Mouse (Mus musculus) adrenal gland, postnatal 25 days (tissue): Measurements from ENCODE around the gene Ifnz. TPM values are rescaled to one million over a fixed set of nuclear protein-coding genes. Genes with fewer than 3 reads are reported as not detected.
A peak's percentile ranks its signal among the peaks of the same experiment; 100 is the strongest.
"Not testable (repeated sequence)": the region's sequence is repeated elsewhere in the genome, so short reads cannot be mapped to it uniquely, and the experiment has no call there.

Experiments
- DNase-seq: peaks from one replicate; pipeline ENCODE4 v3.0.0; 2021; ENCODE audit warnings: mixed read lengths
- long read RNA-seq: library from polyadenylated mRNA; stranded (forward); transcript quantifications from one replicate; pipeline ENCODE4 v2.0.0, GENCODE M21; 2021
- total RNA-seq: library from RNA; stranded (reverse); gene quantifications from 2 replicates; pipeline ENCODE4 v1.2.3, GENCODE M21; 2021

Gene Ifnz
- total RNA-seq, result not detected in 2 replicates
- long read RNA-seq, result 0 reads

- DNase-seq, result not testable (repeated sequence)
These were observed at the start of gene Ifnz for GRCm38 (mm10) chr4:88781831-88782230. Gene Ifnz (plus strand): TSS chr4:88782131.

- DNase-seq, result peak; percentile 75
These were observed 43.5 kb upstream of the Ifnz start for GRCm38 (mm10) chr4:88738480-88738879.

GRCm38 (mm10) chr4:88739036-88739435, 42.9 kb upstream of the Ifnz start:
- no peak for DNase-seq

- no peak for DNase-seq
These were observed 40.5 kb upstream of the Ifnz start for GRCm38 (mm10) chr4:88741426-88741825.

GRCm38 (mm10) chr4:88742771-88743371, 39.1 kb upstream of the Ifnz start:
- no peak for DNase-seq

- no peak for DNase-seq
These were observed 37.7 kb upstream of the Ifnz start for GRCm38 (mm10) chr4:88744207-88744606.

GRCm38 (mm10) chr4:88749926-88750325, 32.0 kb upstream of the Ifnz start:
- no peak for DNase-seq

- peak; percentile 27 for DNase-seq
These were observed 27.1 kb upstream of the Ifnz start, which contains the start of gene Gm13271 for GRCm38 (mm10) chr4:88754818-88755340. Gene Gm13271 (plus strand): TSS chr4:88754868.

- DNase-seq, result not testable (repeated sequence)
These were observed 25.1 kb upstream of the Ifnz start for GRCm38 (mm10) chr4:88756581-88757513.

- DNase-seq, result peak; percentile 77
These were observed 24.3 kb upstream of the Ifnz start for GRCm38 (mm10) chr4:88757628-88758031.

- DNase-seq, result not testable (repeated sequence)
These were observed 23.2 kb upstream of the Ifnz start for GRCm38 (mm10) chr4:88758751-88759150.

GRCm38 (mm10) chr4:88759610-88760268, 22.2 kb upstream of the Ifnz start, which contains the start of gene Gm13283:
Gene Gm13283 (plus strand): TSS chr4:88760119.
- DNase-seq, result not testable (repeated sequence)

- DNase-seq, result peak; percentile 75
These were observed 21.5 kb upstream of the Ifnz start for GRCm38 (mm10) chr4:88760431-88760830.

- DNase-seq, result peak; percentile 31
These were observed 20.2 kb upstream of the Ifnz start for GRCm38 (mm10) chr4:88761776-88762175.

GRCm38 (mm10) chr4:88762341-88762740, 19.6 kb upstream of the Ifnz start:
- DNase-seq, result not testable (repeated sequence)

GRCm38 (mm10) chr4:88763384-88764018, 18.4 kb upstream of the Ifnz start:
- peak; percentile 50 for DNase-seq

GRCm38 (mm10) chr4:88773534-88773933, 8.4 kb upstream of the Ifnz start, which contains the start of gene Gm13290:
Gene Gm13290 (plus strand): TSS chr4:88773834.
- not testable (repeated sequence) for DNase-seq

GRCm38 (mm10) chr4:88776622-88777021, 5.3 kb upstream of the Ifnz start, which contains the start of gene Gm13289:
Gene Gm13289 (plus strand): TSS chr4:88776922.
- DNase-seq, result not testable (repeated sequence)

GRCm38 (mm10) chr4:88779550-88779949, 2.4 kb upstream of the Ifnz start, which contains the start of gene Gm13272:
Gene Gm13272 (plus strand): TSS chr4:88779850.
- DNase-seq, result not testable (repeated sequence)

GRCm38 (mm10) chr4:88780320-88780719, 1.6 kb upstream of the Ifnz start:
- DNase-seq, result not testable (repeated sequence)

- DNase-seq, result peak; percentile 22
These were observed 404 bp downstream of the Ifnz start for GRCm38 (mm10) chr4:88782335-88782734.
